Mouse (Mus musculus) heart, postnatal 4 days (tissue): ENCODE results near the gene Vps45. TPM values are rescaled to one million over a fixed set of nuclear protein-coding genes. Genes with fewer than 3 reads are reported as not detected.
A peak's percentile ranks its signal among the peaks of the same experiment; 100 is the strongest.
"Not testable (repeated sequence)": the region's sequence is repeated elsewhere in the genome, so short reads cannot be mapped to it uniquely, and the experiment has no call there.

Experiments used
- DNase-seq: peaks from one replicate; pipeline ENCODE4 v3.0.0; 2021
- total RNA-seq, 2 experiments: library from RNA; stranded (reverse); gene quantifications; 2 replicates each; pipeline ENCODE4 v1.2.3; 2021

The Vps45 gene
- total RNA-seq, 2 experiments from 2014 or later, result 33.7 to 34.5 TPM

DNA sequence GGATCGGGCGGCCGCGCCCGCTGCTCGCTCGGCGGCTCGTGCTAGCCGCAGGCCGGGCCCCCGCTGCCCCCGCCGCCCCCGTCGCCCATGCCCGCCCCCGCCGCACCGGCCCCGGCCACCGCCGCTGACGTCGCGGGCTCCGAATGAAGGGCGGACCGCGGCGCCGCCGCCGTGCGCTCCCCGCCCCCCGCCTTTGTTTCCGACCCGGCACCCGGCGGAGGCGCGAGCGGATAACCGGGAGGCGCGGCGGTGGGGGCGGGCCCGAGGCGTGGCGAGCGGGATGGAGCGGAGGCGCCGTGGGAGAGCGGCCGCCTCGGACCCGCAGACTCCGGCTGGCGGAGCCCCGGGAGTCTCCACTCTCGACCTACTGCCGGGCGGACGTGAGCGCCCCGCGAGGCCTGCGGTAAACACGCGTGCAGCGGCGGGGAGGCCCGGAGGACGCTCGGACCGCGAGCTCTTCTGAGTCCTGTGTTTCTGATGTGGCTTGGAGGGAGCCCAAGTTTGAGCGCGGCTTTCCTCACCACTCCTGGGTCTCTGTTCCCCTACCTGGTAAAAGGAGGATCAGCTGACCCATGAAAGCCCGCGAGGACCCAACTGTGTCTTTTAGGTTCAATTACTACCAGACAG, 62.4 kb downstream of the Vps45 start, which contains the start of gene Plekho1:
TSS of gene Plekho1 (minus strand) at position 200 of the 627 bp plus-strand sequence.
- DNase-seq, result peak; percentile 79

GRCm38 (mm10) chr3:95994975-95995801, 63.1 kb downstream of the Vps45 start:
- peak; percentile 62 for DNase-seq

- DNase-seq, result peak; percentile 35
Observed at GRCm38 (mm10) chr3:95994381-95994846, 63.9 kb downstream of the Vps45 start.

- DNase-seq, result peak; percentile 56
Observed at GRCm38 (mm10) chr3:95993881-95994280, 64.4 kb downstream of the Vps45 start.

DNA sequence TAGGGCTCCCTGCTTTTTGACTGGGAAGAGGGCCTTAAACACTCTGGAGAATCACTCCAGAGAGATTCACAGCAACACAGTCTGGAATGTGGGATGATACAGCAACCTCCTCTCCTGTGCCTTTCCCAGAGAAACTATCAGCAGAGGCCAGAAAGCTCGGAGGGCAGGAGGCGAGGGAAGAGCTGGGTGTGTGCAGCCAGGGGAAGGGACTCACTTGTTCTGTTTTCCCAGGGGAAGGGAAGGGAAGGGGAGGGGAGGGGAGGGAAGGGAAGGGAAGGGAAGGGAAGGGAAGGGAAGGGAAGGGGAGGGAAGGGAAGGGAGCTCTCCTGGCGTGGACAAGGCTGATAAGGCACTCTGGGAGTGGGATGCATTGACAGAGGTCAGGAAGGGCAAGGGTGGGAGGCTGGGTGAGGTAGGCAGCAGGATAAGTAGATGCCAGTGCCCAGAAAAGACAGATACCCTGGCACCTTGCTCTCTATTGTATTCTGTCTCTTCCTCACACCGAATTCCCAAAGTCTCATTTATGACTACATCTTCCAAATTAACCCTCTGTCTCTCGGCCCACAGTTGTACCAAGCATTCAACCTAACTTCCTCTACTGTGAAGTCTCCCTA, 65.2 kb downstream of the Vps45 start:
- peak; percentile 51 for DNase-seq

DNA sequence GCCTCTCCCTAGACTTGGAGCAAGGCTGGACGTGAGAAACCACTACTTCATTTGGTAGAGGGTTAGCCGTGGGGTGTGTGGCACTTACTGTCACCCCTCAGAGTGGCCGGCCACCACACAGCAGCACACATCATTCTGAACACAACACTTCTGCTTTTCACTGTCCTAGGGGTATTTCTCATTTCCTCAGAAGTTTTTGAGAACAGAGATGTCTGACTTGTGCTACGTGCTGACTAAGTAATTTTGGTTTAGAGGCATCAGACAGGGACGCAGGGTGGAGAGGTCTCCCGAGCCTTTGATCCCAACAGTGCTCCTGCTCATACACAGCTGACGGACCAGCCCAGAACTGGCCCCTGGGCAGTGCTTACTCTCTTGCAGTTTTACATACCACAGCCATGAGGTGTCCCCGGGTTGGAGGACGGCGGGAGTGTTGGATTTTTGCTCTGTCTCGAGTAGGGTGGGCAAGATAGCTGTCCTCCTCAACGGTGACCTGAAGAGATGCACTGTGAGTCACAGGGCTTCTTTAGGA, 67.8 kb downstream of the Vps45 start:
- DNase-seq, result no peak

DNA sequence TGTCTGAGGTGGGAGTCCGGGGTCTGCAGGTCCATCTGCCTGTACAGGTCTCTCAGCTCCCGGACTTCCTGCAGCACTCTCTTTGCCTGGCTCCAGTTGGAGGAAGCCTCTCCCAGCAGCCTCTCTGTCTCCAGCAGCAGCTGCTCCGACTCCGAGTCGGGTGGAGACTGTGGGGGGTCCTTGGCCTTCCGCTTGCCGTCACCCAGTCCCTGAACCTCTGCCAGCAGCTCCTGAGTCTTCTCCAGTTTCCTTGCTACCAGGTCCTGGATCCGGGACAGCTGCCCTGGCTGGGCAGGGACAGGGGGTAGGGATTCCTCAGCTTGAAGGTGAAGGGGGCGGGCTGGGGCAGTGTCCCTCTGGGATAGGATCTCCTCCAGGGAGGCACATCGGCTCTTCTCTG, 69.3 kb downstream of the Vps45 start:
- DNase-seq, result peak; percentile 62

- DNase-seq, result no peak
Observed at GRCm38 (mm10) chr3:95988138-95988537, 70.1 kb downstream of the Vps45 start.

DNA sequence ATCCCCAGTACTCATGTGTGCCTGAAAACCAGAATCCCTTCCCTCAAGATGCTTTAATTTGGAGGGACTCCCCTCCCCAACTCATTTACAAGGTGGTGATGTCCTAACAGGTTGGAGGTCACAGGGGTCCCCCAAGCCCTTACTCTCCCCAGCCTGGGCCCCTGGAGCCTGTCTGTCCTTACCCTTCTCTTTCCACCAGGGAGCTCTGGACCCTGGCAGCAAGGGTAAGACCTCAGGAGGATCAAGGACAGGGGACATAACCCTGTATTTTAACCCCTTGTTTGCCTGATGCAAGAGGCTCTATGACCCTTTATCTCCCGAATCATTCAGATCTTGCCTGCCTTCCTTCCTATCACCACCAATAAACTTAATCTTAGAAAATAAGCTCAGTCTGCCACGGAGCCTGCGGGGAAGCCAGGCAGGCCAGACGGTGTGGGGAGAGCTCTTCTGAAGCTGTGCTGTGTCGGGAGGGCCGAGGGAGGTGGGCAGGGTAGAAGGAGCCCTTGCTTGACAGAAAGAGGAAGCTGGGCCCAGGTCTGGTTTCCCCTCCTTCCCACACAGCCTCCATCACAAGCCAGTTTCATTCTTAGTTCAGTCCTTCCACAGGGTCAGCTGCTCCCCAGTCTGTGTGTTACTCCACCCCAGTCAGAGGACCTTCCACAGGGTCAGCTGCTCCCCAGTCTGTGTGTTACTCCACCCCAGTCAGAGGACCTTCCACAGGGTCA, 70.7 kb downstream of the Vps45 start:
- DNase-seq, result no peak

DNA sequence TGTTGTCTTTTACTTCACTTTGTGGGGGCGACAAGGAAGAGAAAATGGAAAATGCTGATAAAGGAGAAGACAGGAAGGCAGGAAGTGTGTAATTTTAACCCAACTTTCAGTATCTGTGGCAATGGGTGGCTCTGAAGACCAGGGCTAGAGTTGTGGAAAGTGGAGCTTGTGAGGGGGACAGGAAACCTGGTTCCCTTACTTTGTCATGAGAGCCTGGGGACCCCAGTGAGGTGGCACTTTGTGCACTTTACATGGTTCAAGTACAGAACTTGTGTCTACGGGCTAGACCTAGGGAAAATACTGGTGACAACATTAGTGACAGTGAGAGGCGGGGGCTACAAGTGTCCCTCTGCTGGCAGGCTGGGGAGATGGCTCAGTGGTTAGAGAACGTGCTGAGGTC, 71.3 kb downstream of the Vps45 start:
- DNase-seq, result no peak

- peak; percentile 69 for DNase-seq
Observed at GRCm38 (mm10) chr3:95986001-95986622, 72.2 kb downstream of the Vps45 start.

GRCm38 (mm10) chr3:95985209-95986000, 72.9 kb downstream of the Vps45 start:
- peak; percentile 78 for DNase-seq

GRCm38 (mm10) chr3:95982129-95982528, 76.1 kb downstream of the Vps45 start:
- no peak for DNase-seq

- no peak for DNase-seq
Observed at GRCm38 (mm10) chr3:95980276-95980970, 77.8 kb downstream of the Vps45 start.

DNA sequence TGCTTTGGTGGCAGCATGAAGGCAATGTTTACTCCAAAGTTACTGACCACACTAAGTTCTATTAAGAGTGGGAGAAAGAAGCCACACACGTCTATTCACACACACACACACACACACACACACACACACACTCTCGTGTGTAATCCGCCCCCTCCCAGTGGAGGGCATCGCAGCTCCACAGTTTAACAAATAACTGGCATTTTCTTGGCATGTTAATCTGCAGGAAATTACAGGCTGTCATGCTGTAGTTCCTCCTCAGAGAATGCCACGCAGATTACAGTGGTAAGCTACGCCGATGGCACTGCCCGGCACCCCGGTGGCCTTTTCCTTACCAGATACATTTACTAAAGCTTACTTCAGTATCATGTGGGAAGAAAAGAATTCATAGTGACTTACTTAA, 80.0 kb downstream of the Vps45 start:
- DNase-seq, result no peak

DNA sequence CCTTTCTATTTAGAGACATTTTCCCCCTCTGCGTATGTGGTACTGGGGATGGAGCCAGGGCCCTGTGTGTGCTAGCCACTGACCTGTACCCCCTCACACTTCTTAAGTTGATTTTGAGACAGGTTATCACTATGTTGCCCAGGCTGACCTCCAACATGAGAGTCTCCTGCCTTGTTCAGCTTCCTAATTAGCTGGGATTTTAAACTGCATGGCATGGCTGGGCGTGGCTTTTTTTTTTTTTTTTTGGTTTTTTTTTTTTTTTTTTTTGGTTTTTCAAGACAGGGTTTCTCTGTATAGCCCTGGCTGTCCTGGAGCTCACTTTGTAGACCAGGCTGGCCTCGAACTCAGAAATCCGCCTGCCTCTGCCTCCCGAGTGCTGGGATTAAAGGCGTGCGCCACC, 80.7 kb downstream of the Vps45 start:
- DNase-seq, result not testable (repeated sequence)

GRCm38 (mm10) chr3:95977079-95977478, 81.2 kb downstream of the Vps45 start:
- DNase-seq, result no peak

DNA sequence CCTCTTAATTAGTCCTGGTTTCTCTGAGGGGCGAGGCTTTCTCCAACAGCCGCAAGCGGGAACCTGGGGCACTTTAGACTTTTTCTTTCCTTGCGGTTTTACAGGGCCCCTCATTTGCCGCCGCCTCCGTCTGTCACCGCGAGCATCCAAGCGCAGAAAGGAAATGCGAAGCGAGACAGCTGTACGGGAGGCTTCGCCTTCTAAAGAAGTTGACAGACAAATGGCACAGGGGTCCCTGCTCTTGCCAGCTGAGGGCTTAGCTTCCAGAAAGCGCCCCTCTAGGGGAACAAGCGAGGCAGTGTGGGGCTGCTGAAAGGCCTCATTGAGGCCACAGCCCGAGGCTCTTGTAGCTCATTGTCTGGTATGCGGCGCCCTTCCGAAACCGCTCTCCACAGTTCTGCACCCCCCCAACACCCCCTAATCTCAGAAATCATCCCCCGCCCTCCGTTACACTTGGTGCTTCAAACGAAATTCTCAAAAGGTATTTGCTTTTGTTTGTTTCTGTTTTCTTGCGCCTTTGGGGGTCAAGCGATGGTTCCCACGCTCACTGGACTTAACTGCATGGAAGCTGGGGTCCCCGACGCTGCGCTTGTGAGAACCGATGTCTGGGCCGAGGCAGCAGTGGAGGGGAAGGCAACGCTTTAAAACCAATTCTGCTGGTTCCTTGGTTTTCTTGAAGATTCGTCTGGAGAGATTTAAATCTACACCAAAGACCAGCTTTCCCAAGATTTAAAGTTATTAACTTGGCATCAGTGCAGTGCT, 85.2 kb downstream of the Vps45 start:
- no peak for DNase-seq

- DNase-seq, result no peak
Observed at GRCm38 (mm10) chr3:95972251-95972872, 85.9 kb downstream of the Vps45 start.
